Mouse (Mus musculus) spleen, adult 2 months (tissue): ENCODE measurements around the gene Olfr1472.
"Not testable (repeated sequence)": the region's sequence is repeated elsewhere in the genome, so short reads cannot be mapped to it uniquely, and the experiment has no call there.

Experiments used
- CTCF ChIP-seq: fragments of 200-500 bp; IDR thresholded peaks from 2 replicates; pipeline ENCODE4 v1.5.1; 2011; ENCODE audit warnings: mild to moderate bottlenecking, inconsistent platforms; ENCODE audit not compliant: insufficient read depth, insufficient read length, insufficient replicate concordance; ENCODE audit errors: extremely low read depth
- POLR2A ChIP-seq: fragments of 200-500 bp; IDR thresholded peaks from 2 replicates; pipeline ENCODE4 v1.6.1; 2011; ENCODE audit warnings: low read depth, low read length, inconsistent platforms

DNA sequence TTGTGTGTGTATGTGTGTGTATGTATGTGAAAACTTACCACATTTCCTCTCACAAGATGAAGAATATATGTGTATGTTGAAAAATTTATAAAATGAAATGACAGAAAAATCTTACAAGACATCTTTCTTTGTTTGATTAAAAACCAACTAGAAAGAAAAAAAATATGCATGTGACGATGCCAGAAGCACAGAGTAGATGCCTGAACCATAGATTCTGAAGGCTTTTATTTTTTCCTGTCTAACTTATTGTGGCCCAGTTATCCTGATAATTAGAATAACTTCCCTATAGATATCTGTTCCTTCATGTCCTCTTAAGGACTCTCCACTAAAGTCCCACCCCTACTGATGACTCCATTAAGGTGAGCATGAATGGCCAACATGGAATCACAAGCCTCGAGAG, 12.8 kb downstream of the Olfr1472 start, which contains the start of gene Olfr1471:
- not testable (repeated sequence) for TF ChIP-seq POLR2A, CTCF
